Mouse (Mus musculus) liver, embryonic 15.5 days (tissue): ENCODE measurements around the gene Zcchc14. TPM values are rescaled to one million over a fixed set of nuclear protein-coding genes. Genes with fewer than 3 reads are reported as not detected.

Experiments
- ATAC-seq: fragments of 200-750 bp; cut with Nextera tagmentation; 2 replicates; pipeline ENCODE4 v1.8.0; 2017; ENCODE audit warnings: moderate number of reproducible peaks, mild to moderate bottlenecking, moderate library complexity; ENCODE audit not compliant: insufficient read depth
- H3K27ac ChIP-seq: fragments of 300-500 bp; sonication (generic); replicated peaks from 2 replicates; pipeline ENCODE4 v1.5.1; 2015; ENCODE audit warnings: mild to moderate bottlenecking, inconsistent platforms
- H3K27me3 ChIP-seq: fragments of 300-500 bp; sonication (generic); 2 replicates; pipeline ENCODE4 v1.6.1; 2015; ENCODE audit warnings: mild to moderate bottlenecking, inconsistent platforms
- H3K36me3 ChIP-seq: fragments of 300-500 bp; sonication (generic); replicated peaks from 2 replicates; pipeline ENCODE4 v1.6.1; 2015; ENCODE audit warnings: moderate library complexity, mild to moderate bottlenecking, inconsistent platforms
- H3K4me1 ChIP-seq: fragments of 300-500 bp; sonication (generic); replicated peaks from 2 replicates; pipeline ENCODE4 v1.6.1; 2015; ENCODE audit warnings: inconsistent platforms
- H3K4me2 ChIP-seq: fragments of 300-500 bp; sonication (generic); 2 replicates; pipeline ENCODE4 v1.6.1; 2015; ENCODE audit warnings: moderate library complexity, mild to moderate bottlenecking, inconsistent platforms
- H3K4me3 ChIP-seq: fragments of 300-500 bp; sonication (generic); replicated peaks from 2 replicates; pipeline ENCODE4 v1.5.1; 2015; ENCODE audit warnings: mild to moderate bottlenecking, inconsistent platforms
- H3K9ac ChIP-seq: fragments of 300-500 bp; sonication (generic); 2 replicates; pipeline ENCODE4 v1.6.1; 2015; ENCODE audit warnings: moderate library complexity, mild to moderate bottlenecking, inconsistent platforms
- H3K9me3 ChIP-seq: fragments of 300-500 bp; sonication (generic); replicated peaks from 2 replicates; pipeline ENCODE4 v1.6.1; 2016; ENCODE audit warnings: inconsistent platforms
- WGBS: fragments of 180-500 bp; shearing (Covaris S2); methylation state at CpG from one replicate; pipeline ENCODE4 v1.1.7; 2015; ENCODE audit warnings: mixed read lengths; ENCODE audit not compliant: insufficient replicate concordance; 5-methylcytosine and 5-hydroxymethylcytosine counted together
- polyA plus RNA-seq: library from polyadenylated mRNA; unstranded; fragments of >200 nt; fragmentation: Nextera tagmentation; extraction: Ambion mirVana; gene quantifications from 2 replicates; pipeline ENCODE4 v1.2.1, GENCODE M21; 2015

Zcchc14 gene
- 0.89 and 1.6 TPM in 2 replicates for polyA plus RNA-seq

DNA sequence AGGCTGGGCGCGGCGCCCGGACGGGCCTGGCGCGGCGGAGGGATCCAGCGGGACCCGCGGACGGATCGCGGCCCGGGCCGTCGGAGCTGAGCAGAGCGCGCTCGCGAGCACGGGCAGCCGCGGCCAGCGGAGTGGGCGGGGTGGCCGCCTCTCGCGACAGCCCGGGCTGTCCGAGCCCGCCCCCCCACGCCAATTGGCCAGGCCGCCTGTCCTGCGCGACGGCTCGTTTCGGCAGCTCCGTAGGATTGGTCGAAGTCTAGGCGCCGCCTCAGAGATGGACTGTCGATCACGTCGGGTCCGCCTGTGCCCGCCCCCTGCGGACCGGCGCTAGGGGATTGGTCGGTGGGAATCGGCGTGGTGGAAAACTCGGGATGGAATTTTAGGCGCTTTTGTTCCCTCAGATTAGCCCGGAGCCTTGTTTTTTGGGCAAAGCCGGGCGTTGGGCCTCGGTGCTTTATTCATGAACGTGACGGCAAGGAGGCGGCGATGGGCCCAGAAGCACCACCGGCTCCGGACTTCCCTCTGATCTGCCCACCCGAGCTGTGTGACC lies at the start of gene Zcchc14:
Gene Zcchc14, minus strand, starts transcription at position 128 of the 550 bp plus-strand sequence.
- WGBS: 1% methylated on average over 67 of the region's 67 CpGs
- Histone ChIP-seq H3K27ac (no peak within 1 kb of the TSS), H3K9me3 (no peaks in the 10 kb centered on the region), H3K4me2 (peak within 1 kb of the TSS; percentile 63), H3K4me3 (peak within 1 kb of the TSS; percentile 58), H3K4me1 (peaks cover 18% of the 10 kb centered on the region), H3K9ac (peak within 1 kb of the TSS; percentile 25; the same call in 1 of the 2 replicates), H3K36me3 (no peaks in the 10 kb centered on the region), H3K27me3 (peaks cover 80% of the 10 kb centered on the region)
- peak; percentile 90 for ATAC-seq

DNA sequence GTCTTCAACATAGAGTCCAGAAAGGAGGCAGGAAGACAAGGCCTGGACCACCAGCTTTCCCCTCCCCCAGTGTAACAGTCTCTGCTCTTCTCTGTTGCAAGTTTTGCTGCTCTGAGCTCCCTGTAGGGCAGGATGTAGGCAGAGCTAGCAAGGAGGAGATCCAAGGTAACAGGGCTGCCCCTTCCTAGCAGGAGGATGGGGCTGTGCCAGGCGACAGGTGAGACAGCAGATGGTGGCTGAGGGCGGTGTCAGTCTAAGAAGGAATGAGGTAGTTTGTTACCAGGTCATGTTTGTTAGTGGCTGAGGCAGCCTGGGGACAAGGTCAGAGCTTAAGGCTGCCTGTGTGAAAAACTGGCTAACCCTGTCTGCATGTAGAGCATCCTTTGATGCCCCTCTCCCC lies 47.2 kb upstream of the Zcchc14 start:
- Histone ChIP-seq H3K9ac (no peak overlapping the region), H3K9me3 (no peaks in the 10 kb centered on the region), H3K4me2 (no peak overlapping the region), H3K4me3 (no peak overlapping the region), H3K27me3 (0 out of 2 replicates have a peak, but pooled peaks cover 5% of the 10 kb centered on the region), H3K36me3 (no peaks in the 10 kb centered on the region), H3K4me1 (0 out of 2 replicates have a peak, but pooled peaks cover 3% of the 10 kb centered on the region), H3K27ac (no peak overlapping the region)
- 52% methylated on average over 2 of the region's 2 CpGs for WGBS
- ATAC-seq: no peak

DNA sequence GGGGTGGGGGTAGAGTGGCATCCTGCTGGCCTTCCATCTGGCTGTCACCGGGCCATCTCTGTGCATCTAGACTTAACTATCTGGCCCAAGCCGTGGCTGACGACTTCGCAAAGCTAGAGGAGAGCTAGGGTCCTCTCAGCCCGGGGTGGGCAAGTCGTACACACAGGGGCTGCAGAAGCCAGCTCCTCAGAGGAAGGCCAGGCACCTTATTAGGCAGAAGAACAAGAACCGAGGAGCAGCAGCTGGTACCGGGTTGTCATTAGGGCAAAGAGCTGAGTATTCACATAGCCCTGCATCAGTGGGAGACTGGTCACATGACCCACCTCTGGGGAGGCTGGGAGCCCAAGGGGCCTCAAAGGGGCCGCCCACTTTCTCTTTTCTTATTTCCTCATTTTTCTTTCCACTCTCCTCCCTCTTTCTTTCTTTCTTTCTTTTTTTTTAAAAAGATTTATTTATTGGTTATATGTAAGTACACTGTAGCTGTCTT lies 46.0 kb upstream of the Zcchc14 start:
- Histone ChIP-seq H3K9me3 (no peaks in the 10 kb centered on the region), H3K27me3 (0 out of 2 replicates have a peak, but pooled peaks cover 5% of the 10 kb centered on the region), H3K4me3 (no peak overlapping the region), H3K27ac (no peak overlapping the region), H3K36me3 (no peaks in the 10 kb centered on the region), H3K4me2 (no peak overlapping the region), H3K4me1 (0 out of 2 replicates have a peak, but pooled peaks cover 3% of the 10 kb centered on the region), H3K9ac (no peak overlapping the region)
- no peak for ATAC-seq
- 10% methylated on average over 9 of the region's 9 CpGs for WGBS

DNA sequence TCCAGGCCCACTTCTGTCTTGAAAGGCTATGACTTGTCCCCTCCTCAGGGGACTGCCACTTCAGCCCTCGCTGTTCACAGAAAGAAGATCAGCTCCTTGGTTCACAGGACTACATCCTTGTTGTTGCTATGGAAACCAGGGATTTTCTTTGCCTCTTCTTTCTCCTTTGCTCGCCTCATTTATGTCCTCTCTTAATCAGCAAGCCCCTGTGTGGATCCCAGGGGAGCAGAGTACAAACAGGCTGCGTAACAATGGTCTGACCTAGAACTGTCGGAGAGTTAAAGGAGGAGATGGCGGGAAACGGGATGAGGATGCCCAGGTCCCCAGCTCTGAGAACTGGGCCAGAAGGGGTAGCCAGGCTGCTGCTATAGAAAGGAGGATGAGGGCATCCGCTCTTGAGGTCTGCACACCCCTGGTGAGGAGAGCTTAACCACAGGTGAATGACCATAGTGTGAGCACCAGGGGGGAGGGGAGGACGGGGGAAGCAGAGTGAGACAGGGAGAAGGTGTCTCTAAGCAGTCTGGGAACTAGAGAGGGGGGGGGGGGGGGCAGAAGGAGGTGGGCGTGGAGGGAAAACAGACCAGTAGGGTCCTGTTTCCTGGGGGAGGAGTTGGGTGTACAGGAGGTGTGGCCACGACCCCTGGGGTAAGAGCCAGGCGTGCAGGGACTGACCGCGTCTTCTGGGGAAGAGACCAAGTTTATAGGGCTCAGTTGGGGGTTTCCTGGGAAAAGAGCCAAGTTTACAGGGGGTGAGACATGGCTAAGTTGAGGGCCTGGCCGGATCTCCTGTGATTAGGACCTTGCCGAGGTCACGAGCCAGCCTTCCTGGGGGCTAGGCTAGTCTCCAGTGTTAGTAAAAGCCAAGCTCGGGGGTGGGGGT lies 45.3 kb upstream of the Zcchc14 start:
- Histone ChIP-seq H3K4me2 (no peak overlapping the region), H3K36me3 (no peaks in the 10 kb centered on the region), H3K9ac (no peak overlapping the region), H3K9me3 (no peaks in the 10 kb centered on the region), H3K4me1 (0 out of 2 replicates have a peak, but pooled peaks cover 3% of the 10 kb centered on the region), H3K27me3 (0 out of 2 replicates have a peak, but pooled peaks cover 5% of the 10 kb centered on the region), H3K4me3 (no peak overlapping the region), H3K27ac (no peak overlapping the region)
- ATAC-seq: no peak
- 8% methylated on average over 16 of the region's 17 CpGs for WGBS

DNA sequence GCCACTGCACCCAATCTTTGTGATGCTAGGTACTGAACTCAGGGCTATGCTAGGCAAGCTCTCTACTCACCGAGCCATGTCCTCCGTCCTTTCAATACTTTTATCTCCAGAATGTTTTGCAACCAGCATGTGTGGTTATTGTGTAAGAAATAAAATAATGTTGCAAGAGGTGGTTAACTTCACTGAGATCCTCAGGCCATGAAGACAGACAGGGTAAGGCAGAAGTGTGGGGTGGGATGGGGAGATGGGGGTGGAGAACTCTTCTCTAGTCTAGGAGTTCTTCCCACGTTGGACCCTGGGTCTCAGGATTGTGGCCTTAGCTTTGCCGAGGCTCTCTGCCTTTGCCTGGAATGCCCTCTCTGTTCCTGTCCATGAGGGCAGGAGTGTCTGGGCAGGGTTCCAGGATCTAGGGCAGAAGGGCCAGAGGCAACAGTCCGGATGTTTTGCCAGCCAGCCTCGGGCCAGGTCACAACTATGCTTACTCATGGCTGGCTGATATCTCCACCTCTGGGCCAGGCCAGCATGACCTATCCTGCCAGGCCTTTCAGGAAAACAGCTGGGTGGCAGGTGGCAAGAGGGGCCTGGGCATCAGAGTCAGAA lies 43.0 kb upstream of the Zcchc14 start:
- 0 out of 2 replicates have a peak overlapping the region, but pooled peaks have one; percentile 2 for H3K27ac ChIP-seq
- 0 out of 2 replicates have a peak, but pooled peaks cover 5% of the 10 kb centered on the region for H3K27me3 ChIP-seq
- no peaks in the 10 kb centered on the region for H3K36me3 ChIP-seq
- peak; percentile 71; the same call in 1 of the 2 replicates for ATAC-seq
- H3K4me3 ChIP-seq: no peak overlapping the region
- H3K9ac ChIP-seq: no peak overlapping the region
- WGBS: 45% methylated on average over 6 of the region's 6 CpGs
- H3K9me3 ChIP-seq: no peaks in the 10 kb centered on the region
- no peak overlapping the region for H3K4me2 ChIP-seq
- 0 out of 2 replicates have a peak, but pooled peaks cover 3% of the 10 kb centered on the region for H3K4me1 ChIP-seq

DNA sequence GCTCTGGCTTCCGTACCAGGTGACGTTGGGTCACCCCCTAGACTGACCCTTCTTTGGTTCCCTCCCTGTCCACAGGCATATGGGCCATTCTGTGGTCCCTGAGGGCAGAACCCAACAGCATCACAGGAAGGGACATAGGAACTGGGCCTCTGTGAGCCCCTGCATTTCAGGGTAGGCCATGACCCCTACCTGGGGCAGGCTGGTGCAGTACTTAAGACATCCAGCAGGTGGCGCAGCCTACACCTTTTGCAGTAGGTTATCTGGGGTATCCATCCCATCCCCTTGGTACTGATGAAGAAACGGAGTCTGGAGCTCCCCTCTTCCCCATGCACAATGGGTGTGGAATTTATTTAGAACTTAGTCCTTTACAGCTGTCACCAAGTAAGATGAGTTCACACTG lies 41.8 kb upstream of the Zcchc14 start:
- no peak overlapping the region for H3K4me2 ChIP-seq
- WGBS: 46% methylated on average over 4 of the region's 4 CpGs

DNA sequence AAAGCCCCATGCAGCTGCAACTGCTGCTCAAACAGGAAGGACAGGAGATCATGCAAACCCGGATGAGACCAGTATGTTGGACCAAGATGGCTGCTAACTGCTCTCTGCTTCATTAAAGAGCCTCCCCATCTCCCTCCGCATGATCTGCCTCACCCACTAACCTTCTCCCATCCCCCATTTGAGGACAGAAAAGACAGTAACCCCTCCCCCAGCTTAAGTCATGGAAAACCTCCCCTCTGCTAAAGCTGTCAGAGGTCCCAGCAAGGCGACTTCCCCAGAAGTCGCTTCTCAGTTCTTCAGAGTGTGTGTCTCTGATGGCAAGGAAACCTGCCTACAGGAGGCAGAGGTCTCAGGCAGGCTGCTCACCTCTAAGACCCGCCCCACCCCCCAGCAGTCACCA lies 35.8 kb upstream of the Zcchc14 start:
- H3K27me3 ChIP-seq: no peaks in the 10 kb centered on the region
- H3K36me3 ChIP-seq: no peaks in the 10 kb centered on the region
- no peak for ATAC-seq
- WGBS: 31% methylated on average over 5 of the region's 5 CpGs
- no peak overlapping the region for H3K27ac ChIP-seq
- H3K4me3 ChIP-seq: no peak overlapping the region
- H3K9me3 ChIP-seq: no peaks in the 10 kb centered on the region
- no peaks in the 10 kb centered on the region for H3K4me1 ChIP-seq
- H3K9ac ChIP-seq: no peak overlapping the region
- H3K4me2 ChIP-seq: no peak overlapping the region

More for the DNA sequence above, 41.8 kb upstream of the Zcchc14 start:
- Histone ChIP-seq H3K9ac (no peak overlapping the region), H3K4me1 (0 out of 2 replicates have a peak, but pooled peaks cover 3% of the 10 kb centered on the region), H3K27me3 (0 out of 2 replicates have a peak, but pooled peaks cover 5% of the 10 kb centered on the region), H3K4me3 (no peak overlapping the region), H3K9me3 (no peaks in the 10 kb centered on the region), H3K36me3 (no peaks in the 10 kb centered on the region), H3K27ac (no peak overlapping the region)
- no peak for ATAC-seq

DNA sequence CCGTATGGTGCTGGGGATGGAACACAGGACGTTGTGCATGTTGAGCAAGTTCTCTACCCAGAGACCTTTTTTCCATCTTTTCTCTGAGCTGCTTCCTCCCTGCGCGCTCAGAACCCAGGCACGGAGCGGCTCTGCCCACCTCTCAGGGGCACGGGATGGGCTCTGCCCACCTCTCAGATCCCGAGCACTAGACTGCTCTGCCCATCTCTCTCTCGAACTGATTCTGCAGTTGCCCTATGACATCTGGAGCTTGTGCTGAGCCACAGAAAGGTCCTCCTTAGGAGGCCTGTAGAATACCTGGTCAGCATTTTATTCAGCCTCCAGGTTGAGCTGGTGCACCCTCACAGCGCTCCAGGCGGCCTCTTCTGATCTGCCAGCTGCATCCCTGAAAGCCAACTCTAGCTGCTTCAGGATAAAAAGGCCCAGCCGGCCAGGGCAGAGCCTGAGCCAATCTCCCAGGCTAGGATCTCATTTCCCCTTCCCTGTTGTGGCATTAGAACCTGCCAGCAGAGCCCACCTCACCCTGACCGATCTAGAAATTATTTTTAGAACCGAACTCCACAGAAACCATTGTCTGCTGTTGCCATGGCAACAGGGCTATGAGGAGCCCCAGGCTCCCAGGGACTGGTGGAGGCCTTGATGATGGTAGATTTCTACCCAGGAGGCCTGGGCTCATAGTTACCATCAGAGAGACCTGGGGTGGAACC lies 34.9 kb upstream of the Zcchc14 start:
- Histone ChIP-seq H3K27ac (no peak overlapping the region), H3K4me1 (no peaks in the 10 kb centered on the region), H3K4me3 (no peak overlapping the region), H3K27me3 (no peaks in the 10 kb centered on the region), H3K9ac (no peak overlapping the region), H3K4me2 (no peak overlapping the region), H3K9me3 (no peaks in the 10 kb centered on the region), H3K36me3 (no peaks in the 10 kb centered on the region)
- 49% methylated on average over 14 of the region's 14 CpGs for WGBS
- no peak for ATAC-seq

DNA sequence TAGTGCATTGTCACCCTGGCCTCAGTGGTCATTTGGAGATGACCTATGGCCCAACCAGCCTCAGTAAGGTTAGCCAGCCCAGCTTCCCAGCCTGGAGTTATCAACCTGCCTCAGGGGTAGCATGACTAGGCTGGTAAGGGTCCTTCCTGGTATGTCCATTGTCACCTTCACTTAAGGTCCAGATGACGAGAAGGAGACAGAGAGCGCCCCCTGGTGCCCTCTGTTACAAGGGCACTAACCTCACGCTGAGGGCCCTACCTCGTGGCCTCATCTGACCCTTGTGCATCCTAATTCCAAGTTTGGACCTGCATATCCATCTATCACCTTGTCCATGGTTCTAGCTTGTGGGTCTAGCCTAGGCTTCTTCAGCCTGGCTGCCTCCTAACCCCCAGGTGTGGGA lies 32.7 kb upstream of the Zcchc14 start:
- no peaks in the 10 kb centered on the region for H3K36me3 ChIP-seq
- H3K27me3 ChIP-seq: no peaks in the 10 kb centered on the region
- H3K4me2 ChIP-seq: no peak overlapping the region
- H3K27ac ChIP-seq: no peak overlapping the region
- no peak overlapping the region for H3K4me3 ChIP-seq
- 7% methylated on average over 4 of the region's 4 CpGs for WGBS
- H3K9me3 ChIP-seq: no peaks in the 10 kb centered on the region
- H3K9ac ChIP-seq: no peak overlapping the region
- ATAC-seq: no peak
- no peaks in the 10 kb centered on the region for H3K4me1 ChIP-seq

DNA sequence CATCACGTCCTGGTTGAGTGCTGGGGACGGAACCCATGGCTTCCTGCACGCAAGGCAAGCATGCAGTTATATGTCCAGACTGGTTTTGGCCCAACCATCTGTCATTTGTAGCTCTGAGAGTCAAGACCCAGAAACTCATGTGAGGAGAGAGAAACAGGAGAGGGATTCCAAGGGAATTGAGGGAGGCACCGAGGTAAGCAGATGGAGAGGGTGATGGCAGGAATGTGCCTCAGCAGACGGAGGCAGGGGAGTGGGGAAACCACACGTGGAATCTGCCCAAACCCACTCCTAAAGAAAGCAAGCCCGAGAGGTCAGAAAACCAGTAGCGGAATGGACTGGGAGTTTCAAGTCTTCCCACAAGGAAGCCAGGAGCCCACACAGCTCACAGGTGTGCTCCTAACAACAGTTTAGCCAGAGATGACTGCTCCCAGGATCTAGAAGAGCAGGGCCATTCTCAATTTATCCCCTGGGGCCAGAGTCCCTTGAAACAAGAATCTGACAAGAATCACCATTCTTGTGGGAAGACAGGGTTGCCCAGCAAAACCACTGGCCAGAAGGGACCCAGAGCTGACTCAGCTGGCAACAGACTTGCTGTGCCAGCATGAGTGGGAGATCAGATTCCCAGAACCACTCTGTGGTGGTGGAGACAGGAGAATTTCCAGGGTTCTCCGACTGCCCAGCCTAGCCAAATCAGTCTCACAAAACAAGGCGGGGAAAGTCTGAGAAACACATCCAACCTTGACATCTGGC lies 30.6 kb upstream of the Zcchc14 start:
- WGBS: 51% methylated on average over 10 of the region's 10 CpGs
- no peaks in the 10 kb centered on the region for H3K4me1 ChIP-seq

More for the DNA sequence above, 30.6 kb upstream of the Zcchc14 start:
- Histone ChIP-seq H3K9me3 (no peaks in the 10 kb centered on the region), H3K27me3 (no peaks in the 10 kb centered on the region), H3K4me2 (no peak overlapping the region), H3K36me3 (no peaks in the 10 kb centered on the region), H3K4me3 (no peak overlapping the region), H3K27ac (no peak overlapping the region), H3K9ac (no peak overlapping the region)
- no peak for ATAC-seq
